In the genomic region with DNA sequence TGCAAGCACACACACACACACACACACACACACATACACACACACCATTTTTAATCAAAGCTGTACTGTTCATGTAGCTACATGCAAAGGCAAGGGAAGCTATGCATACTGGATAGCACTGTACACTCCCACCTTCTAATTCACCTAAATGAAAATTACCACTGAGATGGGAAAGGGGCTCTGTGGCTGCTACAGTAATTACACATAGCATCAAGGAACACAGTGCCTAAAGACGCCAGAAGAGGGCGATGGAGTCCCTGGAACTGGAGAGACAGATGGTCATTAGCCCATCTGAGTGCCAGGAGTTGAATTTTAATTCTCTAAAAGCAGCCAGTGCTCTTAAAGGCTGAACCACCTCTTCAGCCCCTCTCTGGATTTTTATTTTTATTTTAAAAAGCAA, we compare ENCODE assay signal across 8 mouse cellular contexts. TPM values are rescaled to one million over a fixed set of nuclear protein-coding genes. Genes with fewer than 3 reads are reported as not detected.
DNase-seq lines count a peak whose midpoint lies in the region; ATAC-seq and TF ChIP-seq lines count a peak whose summit lies in the region.
"Had no signal": no experiment of that assay in that cellular context is flagged by ENCODE, and none has a peak within 500 bp of the region (broad histone marks: within the 10 kb centered on the region; RNA-seq: fewer than 3 reads in every experiment).

No protein-coding gene starts in this region.

- H3K4me1 ChIP-seq in neural tube, embryonic 15.5 days = no peaks in the 10 kb centered on the region
- no peaks in the 10 kb centered on the region for H3K4me1 ChIP-seq in bone marrow, adult 2 months (ENCODE audit: control insufficient read depth, insufficient read depth, low read length)
- no peaks in the 10 kb centered on the region for H3K4me1 ChIP-seq in midbrain, embryonic 11.5 days (ENCODE audit: control insufficient read depth, insufficient read depth, low read length)

- H3K27ac ChIP-seq in neural tube, embryonic 15.5 days (replicated peaks) = no peak overlapping the region
- H3K27ac ChIP-seq in bone marrow, adult 2 months (ENCODE audit: control insufficient read depth, insufficient read depth, low read depth, low read length, poor library complexity) = no peak overlapping the region
- H3K27ac ChIP-seq in layer of hippocampus, adult 2 months = no peak overlapping the region
- H3K27ac ChIP-seq in midbrain, embryonic 11.5 days (ENCODE audit: low read depth, low read length) = no peak overlapping the region
- H3K27ac ChIP-seq: macrophage had no signal

- TF ChIP-seq CTCF in bone marrow, adult 2 months (IDR thresholded peaks at IDR 0.05; ENCODE audit: control insufficient read depth, insufficient read depth, low read length) = peak; percentile 39; the same call in 1 of the 2 replicates
- TF ChIP-seq CTCF in layer of hippocampus, adult 2 months (conservative IDR thresholded peaks at IDR 0.05) = peak; percentile 83

- no peak for TF ChIP-seq POLR2A in bone marrow, adult 2 months (IDR thresholded peaks at IDR 0.05; ENCODE audit: borderline replicate concordance, control insufficient read depth, low read depth, low read length)

- 11% methylated on average over 2 of the region's 2 CpGs for WGBS in neural tube, embryonic 15.5 days
- 30% methylated on average over 2 of the region's 2 CpGs for WGBS in bone marrow, adult 2 months
- WGBS in midbrain, embryonic 11.5 days = 5% methylated on average over 2 of the region's 2 CpGs

- H3K27me3 ChIP-seq in neural tube, embryonic 15.5 days (replicated peaks) = no peaks in the 10 kb centered on the region
- no peaks in the 10 kb centered on the region for H3K27me3 ChIP-seq in midbrain, embryonic 11.5 days (ENCODE audit: control insufficient read depth, insufficient read depth, low read length)

- ATAC-seq in neural tube, embryonic 15.5 days (ENCODE audit: low FRiP score) = no peak; the same call in 1 of the 2 replicates
- peak; percentile 55; the same call in 1 of the 2 replicates for ATAC-seq in midbrain, embryonic 11.5 days (ENCODE audit: low FRiP score)

- H3K4me3 ChIP-seq in neural tube, embryonic 15.5 days (replicated peaks) = no peak overlapping the region
- no peak overlapping the region for H3K4me3 ChIP-seq in bone marrow, adult 2 months (replicated peaks; ENCODE audit: control insufficient read depth, low read depth, low read length)
- H3K4me3 ChIP-seq in layer of hippocampus, adult 2 months = no peak overlapping the region
- no peak overlapping the region for H3K4me3 ChIP-seq in midbrain, embryonic 11.5 days (ENCODE audit: low read depth, low read length)

- peak; percentile 40 for DNase-seq in neural tube, embryonic 10.5 days (ENCODE audit: extremely low spot score, low spot score)
- DNase-seq in embryo, embryonic 9.5 days (ENCODE audit: extremely low spot score) = peak; percentile 42
- peak; percentile 53 to 64 for DNase-seq in layer of hippocampus, adult 2 months (ENCODE audit: low spot score in 2 of 2)
- peak; percentile 91 for DNase-seq in midbrain, embryonic 11.5 days (ENCODE audit: low spot score, missing footprints)
- DNase-seq in thymus, postnatal 4 days = peak; percentile 78

- no peak overlapping the region for H3K9ac ChIP-seq in neural tube, embryonic 15.5 days (replicated peaks)
- H3K9ac ChIP-seq in midbrain, embryonic 11.5 days (ENCODE audit: low read length) = no peak overlapping the region

- peaks cover 33% of the 10 kb centered on the region for H3K36me3 ChIP-seq in neural tube, embryonic 15.5 days
- H3K36me3 ChIP-seq in midbrain, embryonic 11.5 days (ENCODE audit: control insufficient read depth, insufficient read depth, low read length) = no peaks in the 10 kb centered on the region

- H3K9me3 ChIP-seq in neural tube, embryonic 15.5 days (replicated peaks) = no peaks in the 10 kb centered on the region
- H3K9me3 ChIP-seq in midbrain, embryonic 11.5 days (ENCODE audit: control insufficient read depth, low read length) = no peaks in the 10 kb centered on the region

- no peak overlapping the region for H3K4me2 ChIP-seq in neural tube, embryonic 15.5 days
- H3K4me2 ChIP-seq in midbrain, embryonic 11.5 days = no peak overlapping the region

RNA-seq across cellular contexts. Expression of a gene that starts 53.7 kb away (rescaled TPM):
- 31.5 and 32.4 TPM in 2 replicates for polyA plus RNA-seq in neural tube, embryonic 15.5 days (2015; fragmentation: Nextera tagmentation; extraction: Ambion mirVana)
- polyA plus RNA-seq in bone marrow, adult 2 months (2011; ENCODE audit: insufficient read depth, insufficient read length, low replicate concordance, missing spikeins) = 7.6 and 9.1 TPM in 2 replicates
- total RNA-seq in layer of hippocampus, adult 2 months (2021) = 100 to 1,000 TPM; 194 to 196 TPM
- polyA plus RNA-seq in midbrain, embryonic 11.5 days (2014; fragmentation: Nextera tagmentation; extraction: Ambion mirVana) = 17.6 and 22.4 TPM in 2 replicates

Comparison
In these comparisons a context has a peak if more than half of its experiments do, and no peak if none do; other contexts are left out.
1. DNase-seq: peak in every context shown above with its lines; median percentile 91 in midbrain, embryonic 11.5 days; 78 in thymus, postnatal 4 days; 58 in layer of hippocampus, adult 2 months; 42 in embryo, embryonic 9.5 days; 40 in neural tube, embryonic 10.5 days.